Mouse (Mus musculus): ENCODE data around the gene Usp20. TPM values are rescaled to one million over a fixed set of nuclear protein-coding genes. Genes with fewer than 3 reads are reported as not detected.
A peak's percentile ranks its signal among the peaks of the same experiment; 100 is the strongest.
"Not testable (repeated sequence)": the region's sequence is repeated elsewhere in the genome, so short reads cannot be mapped to it uniquely, and the experiment has no call there.

The Usp20 gene
- 10 to 100 TPM; 58.5 to 61.1 TPM for total RNA-seq (2021)

DNA sequence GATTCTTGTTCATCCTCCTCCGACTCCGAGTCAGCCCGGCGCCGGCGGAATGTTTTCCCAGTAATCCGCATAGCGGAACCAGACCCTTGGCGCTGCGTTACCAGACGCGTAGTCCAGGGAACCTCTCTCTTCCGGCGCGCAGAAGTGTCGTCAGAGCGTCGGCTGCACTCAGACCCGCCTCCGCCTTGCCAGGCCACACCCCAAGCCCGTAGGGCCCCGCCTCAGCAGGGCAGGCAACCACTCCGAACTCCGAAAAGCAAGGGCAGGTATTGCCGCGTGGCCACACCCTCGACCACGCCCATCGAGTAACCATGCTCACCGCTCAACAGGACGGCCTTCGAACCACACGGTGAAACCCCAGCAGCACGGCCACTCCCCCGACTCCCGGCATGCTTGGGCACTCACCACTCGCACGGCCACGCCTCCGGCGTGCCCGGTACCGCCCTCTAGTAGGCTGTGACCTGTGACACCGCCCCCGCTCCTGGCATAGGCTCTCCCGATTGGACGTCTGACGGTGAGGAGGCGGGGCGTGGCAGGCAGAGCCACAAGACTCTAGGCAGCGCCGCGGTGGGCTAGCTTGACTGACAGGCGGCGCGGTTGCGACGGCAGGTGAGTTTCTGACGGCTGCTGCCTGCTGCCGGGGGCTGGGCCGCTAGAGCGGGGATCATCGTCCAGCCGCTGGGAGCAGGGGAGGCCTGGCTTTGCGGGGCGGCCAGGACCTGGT lies at the start of gene Usp20, which contains the start of gene BC005624:
TSS of gene Usp20 (plus strand) at position 490 of the 724 bp plus-strand sequence.
TSS of gene BC005624 (minus strand) at position 412 of the 724 bp plus-strand sequence.
- DNase-seq: peak; percentile 99
- intact Hi-C loops (cut with DNase I): loop anchor here (2.0 kb wide), 1 partner anchor 29 kb away; the partner anchor contains the start of gene Tor1b

DNA sequence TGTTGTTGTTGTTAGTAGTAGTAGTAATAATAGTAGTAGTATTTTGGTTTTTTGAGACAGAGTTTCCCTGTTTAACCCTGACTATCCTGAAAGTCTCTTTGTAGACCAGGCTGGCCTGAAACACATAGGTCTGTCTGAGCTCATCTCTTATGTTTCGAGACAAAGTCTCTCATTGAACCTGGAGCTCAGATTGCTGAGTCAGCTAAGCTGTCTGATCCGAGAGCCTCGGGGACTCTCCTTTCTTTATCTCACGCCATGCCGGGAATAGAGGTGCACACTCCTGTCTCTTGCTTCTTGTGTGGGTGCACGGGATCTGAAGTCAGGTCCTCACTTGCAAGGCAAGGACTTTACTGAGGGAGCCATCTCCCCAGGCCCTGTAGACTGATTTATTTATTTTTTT lies 49.0 kb upstream of the Usp20 start:
- no peak for DNase-seq
- intact Hi-C loops (cut with DNase I): no loop called here

DNA sequence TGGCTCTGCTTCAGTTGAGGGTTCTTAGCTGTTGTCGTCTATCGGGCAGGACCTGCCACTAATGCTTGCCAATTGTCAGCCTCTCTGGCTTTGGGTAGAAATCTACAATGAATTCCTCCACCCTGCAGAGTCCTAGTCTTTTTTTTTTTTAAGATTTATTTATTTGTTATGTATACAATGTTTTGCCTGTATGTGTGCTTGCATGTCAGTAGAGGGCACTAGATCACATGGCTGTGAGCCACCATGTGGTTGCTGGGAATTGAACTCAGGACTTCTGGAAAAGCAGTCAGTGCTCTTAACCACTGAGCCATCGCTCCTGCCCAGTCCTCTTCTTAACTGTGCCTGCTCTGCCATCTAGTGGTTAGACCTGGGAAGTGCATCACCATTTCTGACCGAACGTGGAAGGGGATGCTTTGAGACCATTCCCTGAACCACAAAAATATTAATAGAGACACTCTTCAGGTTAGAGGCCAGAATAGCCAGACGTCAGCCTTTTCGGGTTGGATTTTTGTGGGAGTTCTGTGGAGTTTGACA lies 48.1 kb upstream of the Usp20 start:
- intact Hi-C loops (cut with DNase I): loop anchor here (1.0 to 2.0 kb wide), 4 partner anchors 43 to 499 kb away; no protein-coding TSS in a partner anchor
- peak; percentile 82 to 90 for DNase-seq

DNA sequence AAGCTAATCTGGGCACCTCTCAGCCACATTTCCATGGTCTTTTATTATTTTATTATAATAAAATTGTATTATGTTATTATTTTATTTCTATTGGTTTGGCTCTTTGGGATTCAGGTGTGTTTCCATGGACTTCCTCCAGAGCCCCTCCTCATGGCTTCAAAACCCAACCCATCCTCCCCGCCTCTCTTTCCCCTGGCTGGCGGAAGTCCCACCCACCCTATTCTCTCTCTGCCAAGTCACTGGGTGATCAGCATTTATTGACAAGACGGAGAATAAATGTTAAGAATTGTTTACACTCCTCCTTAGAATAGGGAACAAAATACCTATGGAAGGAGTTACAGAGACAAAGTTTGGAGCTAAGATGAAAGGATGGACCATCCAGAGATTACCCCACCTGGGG lies 45.3 kb upstream of the Usp20 start:
- no peak for DNase-seq
- intact Hi-C loops (cut with DNase I): no loop called here

DNA sequence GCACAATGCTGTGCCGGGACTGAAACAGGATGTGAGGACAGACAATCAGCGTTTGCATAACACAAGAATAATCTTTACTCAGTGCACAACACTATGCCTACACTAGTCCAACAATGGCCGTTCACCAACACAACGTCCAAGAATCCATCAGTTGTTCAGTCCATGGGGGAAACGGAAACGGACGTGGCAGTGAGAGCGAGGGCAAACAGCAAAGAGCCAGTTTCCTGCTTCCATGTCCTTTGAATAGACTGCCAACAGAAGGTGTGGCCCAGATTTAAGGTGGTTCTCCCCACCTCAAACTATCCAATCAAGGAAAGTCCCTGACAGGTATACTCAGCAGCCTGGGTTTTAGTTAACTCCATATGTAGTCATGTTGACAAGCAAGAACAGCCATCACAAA lies 44.3 kb upstream of the Usp20 start:
- no peak for DNase-seq
- intact Hi-C loops (cut with DNase I): no loop called here

DNA sequence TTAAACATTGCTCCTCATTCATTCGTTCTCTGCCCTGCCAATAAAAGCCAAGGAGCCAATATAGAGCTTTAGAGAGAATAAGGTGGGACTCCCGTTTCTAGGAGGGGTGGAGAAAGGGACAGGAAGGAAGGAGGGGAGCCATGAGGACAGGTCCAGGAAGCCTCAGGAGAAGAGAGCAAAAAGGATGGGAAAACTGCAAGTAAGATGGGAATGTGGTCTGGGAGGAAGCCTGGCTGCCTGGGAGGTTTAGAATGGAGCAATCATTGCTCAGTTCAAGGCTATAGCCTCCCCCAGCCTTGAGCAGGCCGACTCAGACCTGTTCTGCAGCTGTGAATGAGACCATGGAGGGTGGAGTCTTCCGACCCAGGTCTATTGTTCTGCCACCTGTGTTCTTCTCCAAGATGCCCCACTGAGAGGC lies 43.5 kb upstream of the Usp20 start:
- intact Hi-C loops (cut with DNase I): no loop called here
- no peak for DNase-seq

DNA sequence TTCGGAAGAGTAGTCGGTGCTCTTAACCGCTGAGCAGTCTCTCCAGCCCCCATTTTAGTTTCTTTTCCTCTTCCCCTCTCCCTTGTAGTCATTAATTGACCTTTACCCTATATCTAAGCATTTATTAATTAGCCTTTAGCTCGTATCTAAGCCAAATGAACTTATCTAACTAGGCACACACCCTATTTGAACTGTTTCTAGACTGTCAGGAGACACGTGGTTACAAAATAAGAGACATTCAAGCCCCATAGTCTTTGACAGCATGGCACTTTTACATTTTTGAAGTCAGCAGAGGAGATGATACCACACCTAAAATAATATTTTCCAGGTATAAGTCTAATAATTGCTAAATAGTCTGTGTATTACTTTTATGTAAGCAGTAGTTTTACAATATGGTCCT lies 40.5 kb upstream of the Usp20 start:
- DNase-seq: no peak
- intact Hi-C loops (cut with DNase I): no loop called here

DNA sequence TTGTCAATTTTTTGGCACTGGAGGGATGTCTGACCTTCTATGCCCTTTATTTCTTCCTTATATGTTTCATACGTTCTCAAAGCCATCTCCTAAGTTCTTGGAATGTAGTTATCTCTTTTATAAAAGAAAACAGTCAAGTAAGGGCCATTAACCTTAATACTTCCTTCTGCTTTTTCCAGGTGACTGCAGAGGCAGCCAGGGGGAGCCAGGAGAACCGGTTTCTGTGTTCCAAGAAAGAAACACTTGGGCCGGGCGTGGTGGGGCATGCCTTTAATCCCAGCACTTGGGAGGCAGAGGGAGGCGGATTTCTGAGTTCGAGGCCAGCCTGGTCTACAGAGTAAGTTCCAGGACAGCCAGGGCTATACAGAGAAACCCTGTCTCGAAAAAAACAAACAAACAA lies 40.0 kb upstream of the Usp20 start:
- DNase-seq; intact Hi-C loops (cut with DNase I): not testable (repeated sequence)

DNA sequence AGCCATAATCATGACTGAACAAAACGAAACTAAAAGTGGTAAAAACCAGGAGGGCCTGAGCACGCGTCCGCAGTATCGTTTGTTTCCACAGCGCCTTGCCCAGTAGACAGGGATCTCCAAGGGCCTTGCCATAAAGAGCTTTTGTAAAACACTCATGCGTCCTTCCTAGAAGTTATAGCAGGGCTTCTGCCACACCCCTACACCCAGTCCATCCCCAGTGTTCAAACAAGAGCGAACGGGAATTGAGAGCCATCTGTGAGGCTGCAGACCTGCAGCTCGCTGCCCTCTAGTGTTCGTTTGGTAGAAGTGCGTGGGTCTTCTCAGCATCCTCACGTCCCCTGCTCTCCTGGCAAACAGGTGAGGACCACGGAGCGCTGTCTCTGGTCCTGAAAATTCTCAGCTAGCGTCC lies 39.5 kb upstream of the Usp20 start:
- DNase-seq: peak; percentile 68 to 73
- intact Hi-C loops (cut with DNase I): no loop called here

DNA sequence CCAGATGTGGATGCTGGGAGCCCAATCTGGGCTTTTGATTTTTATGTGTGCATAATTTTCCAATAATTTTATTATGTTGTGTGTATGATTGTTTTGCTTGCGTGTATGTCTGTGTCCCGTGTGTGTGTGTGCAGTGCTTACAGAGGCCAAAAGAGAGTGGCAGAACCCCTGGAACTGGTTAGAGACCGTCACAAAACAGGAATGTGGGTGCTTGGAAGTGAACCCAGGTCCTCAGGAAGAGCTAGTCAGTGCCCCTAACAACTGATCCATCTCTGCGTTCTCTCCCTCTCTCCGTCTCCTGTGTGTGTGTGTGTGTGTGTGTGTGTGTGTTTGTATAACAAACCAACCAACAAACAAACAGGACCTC lies 29.6 kb upstream of the Usp20 start:
- intact Hi-C loops (cut with DNase I): loop anchor here (2.0 kb wide), 1 partner anchor 28 kb away; no protein-coding TSS in a partner anchor
- DNase-seq: no peak

DNA sequence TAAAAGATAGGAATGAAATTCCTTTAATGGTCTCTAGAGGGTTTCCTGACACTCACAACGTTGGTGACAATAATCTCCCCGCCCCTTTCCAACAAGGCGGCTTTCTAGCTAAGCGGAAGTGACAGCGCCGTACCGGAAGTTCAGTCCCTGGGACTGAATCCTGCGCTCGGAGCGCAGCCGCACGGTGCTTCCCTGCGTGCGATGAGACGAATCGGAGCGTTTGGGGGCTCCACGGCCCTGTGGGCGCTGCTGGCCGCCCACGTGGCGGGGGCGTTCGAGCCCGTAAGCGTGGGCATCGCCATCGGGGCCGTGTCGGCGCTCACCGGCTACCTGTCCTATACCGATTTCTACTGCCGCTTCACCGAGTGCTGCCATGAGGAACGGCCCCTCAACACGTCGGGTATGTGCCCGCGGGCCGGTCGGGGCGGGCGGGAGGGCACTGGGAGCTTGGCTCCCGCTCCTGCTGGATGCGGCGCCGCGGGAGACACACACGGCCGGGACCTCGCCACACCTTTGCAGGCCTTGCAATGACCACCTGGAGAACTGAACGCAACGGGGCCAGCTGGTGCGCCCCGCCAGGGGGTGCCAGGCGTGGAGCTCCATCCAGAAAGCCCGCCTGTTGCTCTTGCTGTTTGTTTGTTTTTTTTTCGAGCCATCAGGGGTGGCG lies 29.1 kb upstream of the Usp20 start, which contains the start of gene Tor1b:
TSS of gene Tor1b (plus strand) at position 136 of the 667 bp plus-strand sequence.
- intact Hi-C loops (cut with DNase I): loop anchor here (2.0 kb wide), 1 partner anchor 28 kb away; no protein-coding TSS in a partner anchor
- DNase-seq: peak; percentile 87 to 91

DNA sequence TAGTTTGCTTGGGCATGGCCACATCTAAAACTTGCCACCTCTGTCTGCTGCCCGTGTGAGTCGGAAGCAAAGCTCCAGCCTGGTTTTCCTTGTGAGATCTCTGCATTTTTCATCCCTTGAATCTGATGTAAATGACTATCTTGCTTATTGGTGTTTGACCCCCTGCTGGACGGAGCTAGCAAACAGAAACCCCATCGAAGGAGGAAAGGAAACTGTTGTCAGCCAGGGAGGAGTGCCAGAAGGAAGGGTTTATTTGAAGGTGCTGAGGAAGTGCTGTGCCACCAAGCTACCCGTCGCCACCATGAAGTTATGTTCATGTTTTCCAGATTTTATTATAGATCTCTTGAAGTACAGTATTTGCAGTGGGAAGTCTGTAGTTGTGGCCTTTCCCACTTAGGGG lies 27.3 kb upstream of the Usp20 start:
- intact Hi-C loops (cut with DNase I): no loop called here
- no peak for DNase-seq

DNA sequence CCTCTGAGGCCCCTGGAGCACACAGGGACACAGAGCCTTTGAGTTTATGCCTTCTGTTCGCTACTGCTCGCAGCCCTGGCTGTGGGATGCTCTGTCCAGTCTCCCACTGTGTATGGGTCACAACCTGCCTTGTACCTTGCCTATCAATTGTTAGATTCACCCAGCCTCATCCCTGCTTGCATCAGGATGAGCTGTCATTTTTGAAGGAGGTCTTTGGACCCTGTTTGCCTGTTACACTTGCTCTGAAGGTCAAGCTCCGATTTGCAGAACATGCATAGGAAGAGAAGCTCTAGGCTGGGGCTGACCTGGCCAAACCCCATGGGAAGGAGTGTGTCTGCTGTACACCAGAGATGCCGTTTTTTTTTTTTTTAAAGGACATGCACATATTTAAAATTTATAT lies 24.6 kb upstream of the Usp20 start:
- DNase-seq: no peak
- intact Hi-C loops (cut with DNase I): no loop called here

DNA sequence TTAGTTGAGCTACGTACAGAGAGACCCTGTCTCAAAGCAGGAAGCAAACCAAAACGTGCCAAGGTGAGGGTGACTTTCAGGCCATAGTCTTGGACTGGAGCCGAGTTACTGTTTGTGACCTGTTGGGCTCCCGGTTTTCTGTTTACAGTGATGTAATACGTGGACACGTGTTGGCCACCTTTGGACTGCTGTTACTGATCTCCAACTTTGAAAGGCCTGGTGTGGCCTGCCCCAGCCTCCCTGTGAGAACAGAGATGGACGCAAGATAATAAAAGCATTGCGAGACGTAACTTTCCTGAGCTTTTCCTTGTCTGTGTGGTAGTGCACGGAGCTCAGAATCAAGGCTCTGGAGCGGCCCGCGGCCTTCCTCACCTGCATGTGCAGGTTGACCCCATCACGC lies 23.4 kb upstream of the Usp20 start:
- DNase-seq: no peak
- intact Hi-C loops (cut with DNase I): no loop called here

DNA sequence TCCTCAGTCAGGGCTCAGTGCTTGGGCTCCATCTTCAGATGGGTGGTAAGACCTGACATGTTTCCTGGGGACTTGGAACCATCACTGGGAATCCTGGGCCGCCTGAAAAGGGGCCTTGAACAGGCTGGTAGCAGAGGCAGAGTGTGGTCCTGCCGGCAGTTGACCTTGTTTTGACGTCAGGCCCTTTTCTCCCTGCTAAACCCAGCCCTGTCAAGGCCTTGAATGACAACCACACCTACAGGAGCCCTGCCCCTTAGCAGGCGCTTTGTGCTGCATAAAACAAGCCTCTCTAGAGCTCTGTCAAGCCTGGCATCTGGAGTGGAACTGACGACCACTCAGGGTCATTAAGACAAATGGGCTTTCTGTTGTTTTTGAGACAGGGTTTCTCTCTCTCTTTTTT lies 22.2 kb upstream of the Usp20 start:
- intact Hi-C loops (cut with DNase I): no loop called here
- DNase-seq: no peak

DNA sequence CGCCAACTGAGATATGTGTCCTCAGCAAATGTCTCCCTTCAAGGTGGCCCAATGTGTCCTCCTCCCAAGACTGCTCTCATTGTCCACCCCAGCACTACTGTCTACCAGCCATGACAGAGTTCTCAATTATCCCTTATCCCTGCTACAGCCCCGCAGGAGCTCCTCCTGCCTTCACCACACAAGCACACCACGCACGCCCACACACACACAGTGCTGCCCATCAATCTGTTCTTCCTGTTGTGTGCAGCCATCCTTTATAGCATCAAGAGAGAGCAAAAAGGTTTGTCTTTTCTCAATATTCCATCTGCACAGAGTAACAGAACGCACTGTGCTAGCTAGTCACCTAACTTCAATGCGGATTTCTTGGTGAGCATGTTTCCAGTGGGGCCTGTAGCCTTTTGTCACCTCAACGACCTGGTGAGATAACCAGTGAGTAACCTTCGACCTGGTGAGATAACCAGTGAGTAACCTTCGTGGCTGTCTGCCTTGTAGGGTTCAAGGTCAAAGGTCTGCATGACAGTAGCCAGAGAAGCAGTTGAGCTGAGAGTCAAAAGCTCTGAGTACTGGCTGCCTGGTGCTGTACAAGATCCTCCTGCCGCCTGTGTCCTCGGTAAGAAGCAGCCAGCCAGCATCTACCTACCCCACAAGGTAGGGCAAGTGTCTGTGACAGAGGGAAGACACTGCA lies 19.4 kb upstream of the Usp20 start:
- DNase-seq: no peak
- intact Hi-C loops (cut with DNase I): no loop called here

DNA sequence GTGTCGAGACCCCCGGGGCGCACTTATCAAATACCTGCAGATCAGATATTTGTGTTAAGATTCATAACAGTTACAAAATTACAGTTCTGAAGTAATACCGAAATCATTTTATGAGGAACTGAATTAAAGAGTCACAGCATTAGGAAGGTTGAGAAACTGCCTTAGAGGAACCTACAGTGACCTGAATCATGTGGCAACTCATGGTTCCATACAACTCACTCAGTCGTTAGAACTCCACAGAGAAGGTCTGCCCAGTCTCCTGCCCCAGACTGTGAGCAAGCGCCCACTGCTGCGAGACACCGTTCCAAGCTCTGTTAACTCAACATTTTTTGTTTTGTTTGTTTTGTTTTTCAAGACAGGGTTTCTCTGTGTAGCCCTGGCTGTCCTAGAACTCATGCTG lies 16.5 kb upstream of the Usp20 start:
- intact Hi-C loops (cut with DNase I): no loop called here
- no peak for DNase-seq

DNA sequence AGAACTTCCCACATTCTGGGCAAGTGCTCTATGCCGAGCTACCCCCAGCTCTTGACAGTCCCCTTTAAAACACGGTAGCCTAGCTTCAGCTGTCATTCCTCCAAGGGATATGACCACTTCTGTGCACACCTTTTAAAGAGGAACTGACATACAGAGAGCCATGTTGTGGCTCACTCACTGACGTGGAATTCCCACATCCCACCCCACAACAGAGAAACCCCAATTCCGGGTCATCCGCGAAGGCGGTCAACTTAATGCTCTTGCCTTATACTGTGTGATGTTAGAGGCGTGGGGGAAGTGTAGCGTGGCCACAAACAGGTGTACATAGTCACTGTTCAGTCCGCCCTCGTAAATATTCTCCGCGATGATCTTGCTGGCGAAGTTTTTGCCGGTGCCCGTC lies 15.3 kb upstream of the Usp20 start:
- no peak for DNase-seq
- intact Hi-C loops (cut with DNase I): no loop called here

DNA sequence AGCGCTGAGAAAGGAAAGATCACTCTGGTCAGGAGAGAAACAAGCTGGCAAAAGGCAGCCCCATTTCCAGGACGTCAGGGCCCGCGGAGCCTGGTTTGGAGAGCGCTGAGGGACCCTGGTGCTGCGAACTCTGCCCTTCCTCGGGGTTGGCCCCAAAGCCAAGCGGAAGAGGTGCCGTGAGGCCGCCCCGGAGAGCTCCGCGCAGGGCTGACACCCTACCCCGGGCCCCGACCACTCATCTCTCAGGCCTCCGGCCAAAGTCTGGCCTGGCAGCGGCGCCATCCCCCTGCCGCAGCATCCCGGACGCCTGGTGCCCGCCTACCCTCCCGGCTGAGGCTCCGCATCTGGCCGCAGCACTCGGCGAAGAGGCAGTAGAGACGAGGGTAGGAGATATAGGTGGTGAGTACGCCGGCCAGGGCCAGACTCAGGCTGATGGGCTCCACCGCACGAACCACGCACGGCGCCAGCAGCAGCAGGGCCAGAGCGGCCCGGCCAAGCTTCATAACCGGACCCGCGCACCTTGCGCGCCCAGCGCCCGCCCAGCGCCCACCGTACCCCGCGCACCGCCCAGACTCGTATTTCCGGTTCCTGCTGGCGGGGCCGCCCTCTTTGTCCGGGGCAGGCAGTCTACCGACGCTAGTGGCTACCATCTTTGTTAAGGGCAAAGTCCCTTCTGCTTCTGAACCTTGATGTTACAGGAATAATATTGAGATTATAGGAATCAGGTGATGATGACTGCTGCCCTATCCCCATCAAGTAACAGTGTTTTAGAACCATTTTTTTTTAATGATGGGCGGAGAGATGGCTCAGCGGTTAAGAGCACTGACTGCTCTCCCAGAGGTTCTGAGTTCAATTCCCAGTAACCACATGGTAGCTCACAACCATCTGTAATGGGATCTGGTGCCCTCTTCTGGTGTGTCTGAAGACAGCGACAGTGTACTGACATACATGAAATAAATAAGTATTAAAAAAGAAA lies 14.4 kb upstream of the Usp20 start, which contains the start of gene Tor1a:
TSS of gene Tor1a (minus strand) at position 582 of the 976 bp plus-strand sequence.
- intact Hi-C loops (cut with DNase I): no loop called here
- DNase-seq: peak; percentile 92

DNA sequence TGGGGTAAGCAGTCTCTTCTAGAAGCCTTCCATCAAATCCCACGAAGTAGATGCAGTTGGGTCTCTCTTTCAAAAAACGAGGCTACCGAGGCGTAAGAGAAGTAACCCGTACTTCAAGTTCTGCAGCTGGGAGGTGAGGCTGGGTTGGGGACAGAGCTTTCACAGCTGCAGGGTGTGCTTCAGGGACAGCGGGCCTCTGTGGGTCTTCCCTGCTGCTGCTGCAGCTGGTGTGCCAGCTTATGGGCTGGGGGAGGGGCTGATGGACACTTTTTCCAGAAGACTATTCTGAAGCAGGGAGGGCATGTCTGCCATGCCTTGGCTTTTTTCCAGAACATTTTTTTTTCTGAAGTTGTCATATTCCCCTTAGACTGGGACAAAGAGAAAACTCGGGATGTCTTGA lies 945 bp downstream of the Usp20 start:
- no peak for DNase-seq

More for the DNA sequence above, 945 bp downstream of the Usp20 start:
- intact Hi-C loops (cut with DNase I): no loop called here

Measured in heart, postnatal 10 days (tissue).